Mouse (Mus musculus) E14TG2a.4 (cell line): ENCODE results near the gene Smad3.

Experiments
- H3K27me3 ChIP-seq: 2 replicates; pipeline ENCODE4 v1.6.1; 2014; ENCODE audit warnings: low read length, control low read depth; ENCODE audit not compliant: insufficient read depth
- H3K36me3 ChIP-seq: 2 replicates; pipeline ENCODE4 v1.6.1; 2014; ENCODE audit warnings: low read length, control low read depth; ENCODE audit not compliant: insufficient read depth
- H3K4me1 ChIP-seq: replicated peaks from 2 replicates; pipeline ENCODE4 v1.6.1; 2014; ENCODE audit warnings: low read depth, low read length, control low read depth
- H3K4me3 ChIP-seq: replicated peaks from 2 replicates; pipeline ENCODE4 v1.5.1; 2014; ENCODE audit warnings: mild to moderate bottlenecking, low read length
- H3K9me3 ChIP-seq: 2 replicates; pipeline ENCODE4 v1.6.1; 2014; ENCODE audit warnings: low read length, control low read depth
- CTCF ChIP-seq: conservative IDR thresholded peaks from 2 replicates; pipeline ENCODE4 v1.5.1; 2014; ENCODE audit warnings: low read length
- NANOG ChIP-seq: IDR thresholded peaks from 2 replicates; pipeline ENCODE4 v1.6.1; 2014; ENCODE audit warnings: borderline replicate concordance, low read length, mixed read lengths
- POU5F1 ChIP-seq: IDR thresholded peaks from 2 replicates; pipeline ENCODE4 v1.6.1; 2014; ENCODE audit warnings: low read length, borderline replicate concordance

The Smad3 gene

DNA sequence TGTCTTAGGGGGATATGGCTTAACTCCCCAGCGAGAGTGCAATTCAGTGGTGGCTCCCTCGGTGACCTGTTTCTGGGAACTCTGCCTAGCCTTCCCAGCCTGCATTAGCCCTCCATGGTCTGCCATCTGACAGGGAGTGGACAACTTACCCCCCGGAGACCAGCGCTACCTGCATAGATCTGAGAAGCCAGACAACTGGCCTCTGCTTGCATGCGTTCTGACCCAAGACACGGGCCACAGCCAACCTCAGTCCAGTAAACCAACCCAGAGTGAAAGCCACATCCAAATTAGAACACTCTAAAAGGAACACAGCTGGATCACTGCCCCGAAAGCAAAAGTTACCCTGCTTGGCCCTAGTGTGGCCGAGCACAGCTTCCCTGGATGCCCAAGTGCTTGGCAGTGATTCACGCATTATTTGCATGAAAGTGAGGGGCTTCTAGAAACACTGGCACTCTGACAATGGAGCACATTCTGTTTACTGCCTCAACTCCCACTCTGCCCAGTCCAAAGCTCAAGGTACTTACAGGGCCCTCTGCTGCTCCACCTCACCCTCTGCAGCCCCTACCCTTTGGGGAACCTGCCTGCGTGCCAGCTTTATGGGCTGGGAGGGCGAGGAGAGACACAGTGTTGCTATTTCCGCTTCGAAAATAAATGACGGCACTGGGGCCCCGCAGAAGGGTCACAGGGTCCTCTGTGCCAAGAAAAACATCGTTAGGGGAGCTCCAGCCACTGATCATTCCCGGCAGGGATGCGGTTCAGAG, 91.0 kb downstream of the Smad3 start:
- TF ChIP-seq POU5F1, result no peak
- no peak for TF ChIP-seq CTCF
- TF ChIP-seq NANOG, result no peak
- H3K4me1 ChIP-seq, result peaks cover 17% of the 10 kb centered on the region

DNA sequence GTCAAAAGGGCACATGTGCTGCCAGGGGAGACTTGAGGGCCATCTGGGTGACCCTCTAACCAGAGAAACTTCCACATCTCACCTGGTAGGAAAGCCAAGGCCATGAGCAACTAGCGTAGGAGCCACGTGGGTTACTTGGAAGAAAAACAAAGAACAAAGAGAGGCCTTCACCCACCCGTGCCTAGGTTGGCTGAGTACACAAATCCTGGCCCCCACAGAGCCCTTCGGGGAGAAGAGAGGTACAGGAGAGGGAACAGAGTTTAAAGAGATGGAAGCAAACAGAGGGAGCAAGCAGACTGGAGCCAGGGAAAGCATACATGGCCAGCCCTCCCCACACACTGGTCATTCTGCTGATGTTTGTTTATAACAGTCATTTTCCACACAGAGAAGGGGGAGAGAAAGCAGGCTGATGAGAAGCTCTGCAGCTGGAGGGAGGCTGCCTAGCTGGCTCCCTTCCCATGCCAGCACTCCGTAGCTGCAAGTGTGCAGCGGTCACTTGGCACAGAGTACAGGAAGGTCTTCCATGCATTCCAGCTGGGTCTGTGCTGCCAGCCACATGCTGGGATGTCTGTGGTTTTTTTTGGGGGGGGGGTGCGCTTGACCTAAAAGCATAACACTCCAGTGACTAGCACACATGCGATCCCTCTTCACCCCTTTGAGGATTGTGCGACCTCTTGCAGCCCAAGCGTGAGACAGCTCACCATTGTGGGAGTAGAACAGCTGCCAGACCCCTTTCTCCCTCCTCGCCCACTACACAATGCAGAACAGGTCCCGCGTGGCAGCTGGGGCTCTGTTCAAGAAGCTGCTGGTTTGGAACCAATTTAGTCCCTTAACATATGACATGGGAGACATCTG, 92.8 kb downstream of the Smad3 start:
- Histone ChIP-seq H3K36me3 (no peaks in the 10 kb centered on the region; the same call in 1 of the 2 replicates), H3K9me3 (no peaks in the 10 kb centered on the region), H3K4me1 (peaks cover 17% of the 10 kb centered on the region), H3K27me3 (no peaks in the 10 kb centered on the region), H3K4me3 (no peak overlapping the region)
- TF ChIP-seq POU5F1, result no peak
- no peak for TF ChIP-seq NANOG
- no peak for TF ChIP-seq CTCF

More for the DNA sequence above, 91.0 kb downstream of the Smad3 start:
- Histone ChIP-seq H3K27me3 (no peaks in the 10 kb centered on the region), H3K9me3 (no peaks in the 10 kb centered on the region), H3K4me3 (no peak overlapping the region), H3K36me3 (no peaks in the 10 kb centered on the region; the same call in 1 of the 2 replicates)

DNA sequence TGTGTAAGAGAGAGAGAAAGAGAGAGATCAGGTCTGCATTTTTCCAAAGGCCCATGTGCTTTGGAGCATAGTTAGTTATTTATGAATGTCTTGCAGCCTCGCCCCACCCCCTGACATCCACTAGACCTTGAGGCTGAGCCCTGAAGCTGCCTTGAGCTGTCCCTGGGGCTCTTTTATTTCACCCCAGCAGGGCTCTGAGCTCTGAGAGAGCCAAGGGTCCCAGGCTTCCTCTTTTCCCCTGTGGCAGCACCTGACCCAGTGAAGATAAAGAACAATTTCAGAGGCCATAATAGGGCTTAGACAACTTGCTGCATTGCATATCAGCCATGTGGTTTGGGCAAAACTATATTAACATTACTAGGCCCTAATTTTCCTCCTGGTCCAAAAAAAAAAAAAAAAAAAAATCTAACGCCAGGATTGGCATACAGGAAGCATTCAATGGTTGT, 93.5 kb downstream of the Smad3 start:
- Histone ChIP-seq H3K4me1 (peaks cover 17% of the 10 kb centered on the region), H3K36me3 (no peaks in the 10 kb centered on the region; the same call in 1 of the 2 replicates), H3K9me3 (no peaks in the 10 kb centered on the region), H3K4me3 (no peak overlapping the region), H3K27me3 (no peaks in the 10 kb centered on the region)
- TF ChIP-seq CTCF, result no peak
- no peak for TF ChIP-seq NANOG
- no peak for TF ChIP-seq POU5F1

DNA sequence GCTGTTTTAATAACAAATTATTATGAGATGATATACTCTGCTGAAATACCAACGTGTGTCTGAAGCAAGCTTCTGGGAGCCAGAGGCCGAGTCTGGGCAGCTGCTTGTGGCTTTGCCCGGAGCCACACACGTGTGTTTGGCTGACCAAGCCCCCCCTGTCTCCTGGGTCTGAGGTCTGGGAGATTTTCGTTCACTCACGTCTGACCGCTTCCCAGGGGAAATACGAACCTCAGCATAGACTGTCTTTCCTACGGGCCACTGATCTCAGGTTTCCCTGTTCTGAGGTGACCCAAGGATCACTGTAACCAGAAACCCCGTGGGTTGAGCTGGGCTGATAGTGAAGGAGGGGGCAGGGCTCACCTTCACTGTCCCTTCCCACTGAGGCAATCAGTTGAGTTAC, 94.6 kb downstream of the Smad3 start:
- TF ChIP-seq NANOG (no peak), POU5F1 (no peak), CTCF (no peak)
- no peaks in the 10 kb centered on the region; the same call in 1 of the 2 replicates for H3K36me3 ChIP-seq
- H3K9me3 ChIP-seq, result no peaks in the 10 kb centered on the region
- H3K27me3 ChIP-seq, result no peaks in the 10 kb centered on the region
- H3K4me3 ChIP-seq, result no peak overlapping the region
- H3K4me1 ChIP-seq, result peaks cover 17% of the 10 kb centered on the region

DNA sequence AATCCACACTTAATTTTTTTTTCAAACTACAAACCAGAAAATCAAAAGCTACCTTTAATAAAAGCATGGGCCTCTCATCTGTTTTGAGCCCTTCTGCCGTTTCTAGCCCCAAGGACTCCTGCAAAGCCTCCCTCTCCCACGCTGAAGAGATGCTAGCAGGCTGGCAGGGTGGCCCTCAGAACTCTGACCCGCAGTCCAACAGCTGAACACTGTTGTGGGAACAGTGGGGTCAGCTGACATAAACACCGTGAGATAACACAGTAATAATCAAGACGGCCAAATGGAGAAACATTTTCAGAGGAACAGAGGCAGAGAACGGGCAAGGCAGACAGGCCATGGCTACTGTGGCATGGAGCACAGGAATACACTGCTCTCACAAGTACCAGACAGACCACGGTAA, 95.0 kb downstream of the Smad3 start:
- Histone ChIP-seq H3K9me3 (no peaks in the 10 kb centered on the region), H3K4me3 (no peak overlapping the region), H3K4me1 (peaks cover 17% of the 10 kb centered on the region), H3K27me3 (no peaks in the 10 kb centered on the region), H3K36me3 (no peaks in the 10 kb centered on the region; the same call in 1 of the 2 replicates)
- TF ChIP-seq NANOG (no peak), CTCF (no peak), POU5F1 (no peak)

DNA sequence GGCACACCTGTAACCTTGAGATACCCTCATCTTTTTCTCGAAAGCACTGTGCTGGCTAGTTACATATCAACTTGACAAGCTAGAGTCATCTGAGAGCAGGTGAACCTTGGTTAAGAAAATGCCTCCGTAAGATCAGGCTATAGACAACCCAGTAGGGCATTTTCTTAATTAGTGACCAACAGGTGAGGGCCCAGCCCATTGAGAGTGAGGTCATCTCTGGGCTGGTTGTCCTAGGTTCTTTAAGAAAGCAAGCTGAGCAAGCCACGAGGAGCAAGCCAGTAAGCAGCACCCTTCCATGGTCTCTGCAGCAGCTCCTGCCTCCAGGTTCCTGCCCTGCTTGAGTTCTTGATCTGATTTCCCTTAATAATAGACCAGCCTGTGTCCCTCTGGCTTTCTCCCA, 97.1 kb downstream of the Smad3 start:
- peaks cover 15% of the 10 kb centered on the region for H3K4me1 ChIP-seq
- H3K27me3 ChIP-seq, result no peaks in the 10 kb centered on the region
- no peak for TF ChIP-seq CTCF
- TF ChIP-seq POU5F1, result no peak
- TF ChIP-seq NANOG, result no peak
- no peaks in the 10 kb centered on the region; the same call in 1 of the 2 replicates for H3K36me3 ChIP-seq
- no peaks in the 10 kb centered on the region for H3K9me3 ChIP-seq
- H3K4me3 ChIP-seq, result no peak overlapping the region

DNA sequence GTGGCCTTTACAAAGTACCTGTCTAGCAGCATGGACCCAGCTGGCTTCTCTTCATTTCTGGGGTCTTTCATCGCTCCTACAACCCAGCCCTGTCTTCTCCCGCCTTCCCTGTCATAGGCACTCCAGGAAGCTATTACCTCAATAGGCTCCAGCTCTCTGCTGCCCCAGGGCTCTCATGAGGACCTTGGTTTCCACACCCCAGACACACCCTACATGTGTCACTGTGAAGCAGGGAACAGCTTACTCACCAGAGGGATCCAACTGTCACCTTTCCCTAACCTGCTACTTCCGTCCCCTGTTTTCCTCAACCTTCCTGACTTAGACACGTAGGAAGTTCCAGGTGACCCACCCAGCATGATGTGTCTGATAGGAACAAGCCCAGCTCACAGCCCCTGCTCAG, 97.7 kb downstream of the Smad3 start:
- H3K4me1 ChIP-seq, result peaks cover 15% of the 10 kb centered on the region
- no peaks in the 10 kb centered on the region for H3K27me3 ChIP-seq
- no peaks in the 10 kb centered on the region for H3K9me3 ChIP-seq
- no peak overlapping the region for H3K4me3 ChIP-seq
- TF ChIP-seq POU5F1 (no peak), CTCF (no peak), NANOG (no peak)
- H3K36me3 ChIP-seq, result peaks cover 3% of the 10 kb centered on the region

DNA sequence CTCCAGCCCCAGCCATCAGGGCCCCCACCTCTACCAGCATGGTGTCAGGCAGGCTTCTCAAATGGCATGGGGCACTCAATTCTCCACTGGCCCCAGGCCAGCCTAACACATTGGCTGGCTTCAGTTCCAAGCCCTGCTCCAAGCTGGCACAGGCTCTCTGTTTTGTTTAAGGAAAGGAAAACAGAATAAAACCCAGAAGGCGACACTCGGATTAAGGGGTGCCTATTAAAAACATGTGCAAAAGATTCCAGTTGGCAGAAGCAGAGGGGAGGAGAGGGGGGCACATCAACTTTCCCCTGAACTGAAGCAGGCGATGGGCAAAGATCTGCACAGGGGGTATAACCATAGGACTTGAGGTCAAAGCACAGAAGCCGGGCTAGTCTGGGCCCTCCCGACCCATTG, 98.8 kb downstream of the Smad3 start:
- Histone ChIP-seq H3K36me3 (peaks cover 12% of the 10 kb centered on the region), H3K4me1 (peaks cover 7% of the 10 kb centered on the region), H3K9me3 (no peaks in the 10 kb centered on the region), H3K27me3 (no peaks in the 10 kb centered on the region), H3K4me3 (no peak overlapping the region)
- no peak for TF ChIP-seq POU5F1
- TF ChIP-seq CTCF, result no peak
- TF ChIP-seq NANOG, result no peak
